Mouse (Mus musculus) heart, adult 11 months (tissue): Measurements from ENCODE around the gene Olfr460.
"Not testable (repeated sequence)": the region's sequence is repeated elsewhere in the genome, so short reads cannot be mapped to it uniquely, and the experiment has no call there.

Source experiments
- DNase-seq: peaks from one replicate; pipeline ENCODE4 v3.0.0; 2022

Olfr460 gene

GRCm38 (mm10) chr6:40569187-40569586, at the start of gene Olfr460:
TSS of gene Olfr460 (plus strand) at chr6:40569487.
- no peak for DNase-seq

GRCm38 (mm10) chr6:40544690-40545089, 24.6 kb upstream of the Olfr460 start:
- DNase-seq = peak; percentile 53

GRCm38 (mm10) chr6:40554950-40555349, 14.3 kb upstream of the Olfr460 start, which contains the start of gene Olfr461:
TSS of gene Olfr461 (minus strand) at chr6:40555050.
- no peak for DNase-seq

GRCm38 (mm10) chr6:40573618-40574017, 4.3 kb downstream of the Olfr460 start:
- no peak for DNase-seq

GRCm38 (mm10) chr6:40576305-40576704, 7.0 kb downstream of the Olfr460 start:
- DNase-seq = no peak

GRCm38 (mm10) chr6:40584336-40584735, 15.0 kb downstream of the Olfr460 start:
- no peak for DNase-seq

- DNase-seq = no peak
Observed at GRCm38 (mm10) chr6:40585645-40586044, 16.4 kb downstream of the Olfr460 start, which contains the start of gene Clec5a. TSS of gene Clec5a (minus strand) at chr6:40585821.

GRCm38 (mm10) chr6:40588346-40588745, 19.1 kb downstream of the Olfr460 start:
- DNase-seq = no peak

- no peak for DNase-seq
Observed at GRCm38 (mm10) chr6:40594804-40595550, 25.7 kb downstream of the Olfr460 start.

GRCm38 (mm10) chr6:40598546-40598945, 29.3 kb downstream of the Olfr460 start:
- not testable (repeated sequence) for DNase-seq

GRCm38 (mm10) chr6:40607431-40607830, 38.1 kb downstream of the Olfr460 start:
- no peak for DNase-seq

- no peak for DNase-seq
Observed at GRCm38 (mm10) chr6:40610244-40610643, 41.0 kb downstream of the Olfr460 start.

- DNase-seq = no peak
Observed at GRCm38 (mm10) chr6:40613260-40613852, 44.1 kb downstream of the Olfr460 start, which contains the start of gene Tas2r138. TSS of gene Tas2r138 (minus strand) at chr6:40613310.

GRCm38 (mm10) chr6:40617965-40618364, 48.7 kb downstream of the Olfr460 start:
- DNase-seq = no peak
